Mouse (Mus musculus) ES-CJ7 (cell line): ENCODE data around the gene Unk.

Experiments
- DNase-seq: peaks from one replicate; pipeline ENCODE4 v3.0.0; 2011; ENCODE audit warnings: low read depth, low spot score

Gene Unk

DNA sequence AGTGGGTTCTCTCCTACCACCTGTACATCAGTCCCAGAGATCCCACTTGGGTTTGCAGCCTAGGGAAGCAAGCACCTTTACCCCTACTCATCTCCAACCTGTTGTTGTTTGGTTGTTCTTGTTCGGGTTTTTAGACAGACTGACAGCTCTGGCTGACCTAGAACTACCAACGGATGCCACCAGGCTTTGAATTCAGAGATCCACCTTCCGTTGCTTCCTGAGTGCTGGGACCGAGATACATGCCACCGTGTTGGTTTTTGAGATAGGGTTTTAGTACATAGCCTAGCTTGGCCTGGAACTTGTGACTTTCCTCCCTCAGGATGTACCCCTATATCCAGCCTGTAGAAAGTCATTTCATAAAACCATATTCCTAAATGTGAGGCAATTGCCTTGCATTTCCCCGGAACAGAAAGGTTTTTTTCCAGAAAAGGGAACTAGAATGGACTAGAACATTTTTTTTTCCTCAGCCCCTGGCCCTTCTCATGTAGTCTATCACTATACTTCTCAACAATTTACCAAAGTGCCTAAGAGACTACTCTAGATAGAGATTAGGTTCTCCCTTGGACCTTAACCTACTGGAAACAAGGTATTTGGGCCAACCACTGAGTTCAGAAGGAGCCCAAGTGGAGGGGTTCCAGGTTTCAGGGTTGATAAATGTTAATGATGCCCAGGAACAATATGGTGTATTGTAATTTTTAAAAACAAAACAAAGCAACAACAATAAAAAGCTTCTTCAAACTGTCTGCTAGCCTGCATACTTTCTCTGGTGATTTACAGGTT is 846 bp upstream of the Unk start:
- no peak for DNase-seq

DNA sequence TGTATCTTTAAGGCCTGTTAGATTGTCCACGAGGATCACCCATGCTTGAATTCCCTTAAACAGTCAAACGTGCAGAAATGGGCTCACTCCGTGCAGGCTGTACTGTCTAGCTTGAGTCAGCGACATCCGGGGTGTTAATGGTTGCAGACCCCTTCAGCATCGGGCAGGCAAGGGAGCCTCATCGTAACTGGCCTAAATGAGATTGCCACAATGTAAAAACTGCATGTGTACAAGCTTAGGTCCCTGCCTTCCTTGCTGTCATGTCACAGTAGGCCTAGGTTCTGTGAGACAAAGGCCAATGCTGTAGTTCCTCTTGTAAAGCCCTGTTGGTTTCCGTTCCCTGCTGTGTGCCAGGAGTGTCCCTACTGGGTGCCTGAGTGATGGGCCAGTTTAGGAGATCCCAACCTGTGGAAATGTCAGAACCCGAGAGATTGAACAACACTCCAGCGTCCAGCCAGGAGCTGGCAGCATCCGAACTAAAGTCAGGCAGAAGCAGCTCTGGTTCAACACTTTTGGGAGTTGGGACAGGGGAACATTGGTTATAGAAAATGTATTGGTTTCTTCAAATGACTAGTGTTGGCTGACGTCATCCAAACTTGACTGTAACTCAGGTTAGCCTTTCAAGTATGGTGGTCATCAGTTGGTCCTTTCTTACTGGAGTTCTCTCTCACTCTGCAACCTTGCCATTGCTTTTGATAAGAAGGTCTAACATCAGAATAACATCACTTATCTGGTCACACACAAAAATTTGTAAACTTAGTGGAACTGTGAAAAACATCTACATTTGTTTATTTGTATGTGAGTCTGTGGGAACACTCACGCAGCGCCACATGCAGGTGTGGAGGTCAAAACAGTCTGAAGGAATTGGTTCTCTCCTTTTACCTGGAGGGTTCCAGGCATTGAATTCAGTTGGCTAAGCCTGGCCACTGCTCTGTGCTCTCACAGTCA is 1.1 kb downstream of the Unk start:
- peak; percentile 58 for DNase-seq

DNA sequence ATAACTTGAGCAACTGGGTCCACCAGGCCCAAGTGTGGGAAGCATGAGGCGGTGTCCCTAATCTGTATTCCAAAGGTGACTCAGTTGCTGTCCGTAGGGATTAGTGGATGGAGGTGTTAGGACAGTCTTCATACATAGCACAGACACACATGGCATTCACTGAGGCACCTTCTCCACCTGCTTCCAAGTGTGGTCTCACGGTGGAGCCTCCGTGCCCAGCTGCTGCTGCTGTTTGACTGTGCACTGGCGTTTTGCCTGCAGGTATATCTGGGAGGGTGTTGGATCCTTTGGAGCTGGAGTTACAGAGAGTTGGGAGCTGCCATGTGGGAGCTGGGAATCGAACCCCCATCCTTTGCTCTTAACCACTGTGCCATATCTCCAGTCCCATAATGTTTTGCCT is 4.5 kb downstream of the Unk start:
- no peak for DNase-seq

DNA sequence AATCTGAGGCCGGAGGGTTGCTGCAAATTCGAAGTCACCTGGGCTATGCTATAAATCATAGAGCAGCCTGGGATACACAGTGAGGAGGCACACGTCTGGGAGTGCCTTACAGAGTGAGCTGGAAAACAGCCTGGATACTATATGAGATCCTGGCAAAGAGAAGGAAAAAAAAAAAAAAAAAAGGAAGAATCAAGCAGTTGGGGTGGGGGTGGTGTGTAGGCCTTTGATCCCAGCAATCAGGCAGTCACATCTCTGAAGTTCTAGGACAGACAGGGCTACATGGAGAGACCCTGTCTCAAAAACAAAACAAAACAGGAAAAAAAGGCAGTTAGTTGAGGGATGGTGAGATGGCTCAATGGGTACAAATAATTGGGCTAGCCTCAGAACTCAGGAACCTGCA is 6.5 kb downstream of the Unk start:
- no peak for DNase-seq

DNA sequence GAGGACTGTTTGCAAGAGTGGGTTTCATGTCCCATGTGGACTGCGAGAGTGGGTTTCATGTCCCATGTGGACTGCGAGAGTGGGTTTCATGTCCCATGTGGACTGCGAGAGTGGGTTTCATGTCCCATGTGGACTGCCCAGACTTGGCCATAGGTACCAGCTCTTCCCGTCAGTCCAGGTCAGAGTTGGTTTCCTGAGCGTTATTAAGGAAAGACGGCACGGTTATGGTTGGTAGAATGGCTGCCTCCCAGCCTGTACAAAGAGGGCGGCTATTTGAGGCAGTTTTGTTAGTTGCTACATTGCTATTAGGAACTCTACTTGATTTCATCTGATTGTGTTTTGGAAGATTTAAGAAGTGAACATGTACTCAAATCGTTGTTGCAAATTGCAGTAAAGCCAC is 7.7 kb downstream of the Unk start:
- DNase-seq = no peak

DNA sequence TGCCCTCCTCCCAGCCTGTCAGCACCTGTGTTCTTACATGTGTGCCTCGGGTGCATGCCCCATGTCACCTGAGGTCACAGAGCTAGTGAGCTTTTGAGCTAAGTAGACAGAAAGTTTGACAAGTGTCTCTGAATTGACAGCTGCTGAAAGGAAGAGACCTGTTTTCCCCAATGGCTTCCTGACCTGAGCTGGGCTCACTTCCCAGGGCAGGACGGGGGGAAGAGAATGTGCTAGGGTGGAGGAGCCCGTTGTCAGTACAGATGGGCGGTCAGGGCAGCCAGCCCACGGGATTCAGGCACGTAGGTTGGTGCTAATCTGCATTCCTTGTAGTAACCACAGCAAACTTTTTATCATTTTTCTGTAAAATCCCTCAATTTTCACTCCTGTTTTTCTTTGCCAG is 10.5 kb downstream of the Unk start:
- no peak for DNase-seq

DNA sequence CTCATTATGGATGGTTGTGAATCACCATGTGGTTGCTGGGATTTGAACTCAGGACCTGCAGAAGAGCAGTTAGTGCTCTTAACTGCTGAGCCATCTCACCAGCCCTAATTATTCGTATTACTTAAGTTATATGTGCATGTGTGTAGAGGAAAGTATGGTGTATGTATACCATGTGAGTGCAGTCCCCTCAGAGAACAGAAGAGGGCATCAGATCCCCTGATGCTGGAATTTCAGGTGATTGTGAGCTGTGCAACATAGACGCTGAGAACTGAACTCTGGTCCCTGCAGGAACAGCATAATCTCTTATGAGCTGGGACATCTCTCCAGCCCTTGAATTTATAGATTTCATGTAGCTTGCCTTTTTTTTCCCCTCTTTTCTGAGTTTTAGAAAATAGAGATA is 11.7 kb downstream of the Unk start:
- peak; percentile 51 for DNase-seq

DNA sequence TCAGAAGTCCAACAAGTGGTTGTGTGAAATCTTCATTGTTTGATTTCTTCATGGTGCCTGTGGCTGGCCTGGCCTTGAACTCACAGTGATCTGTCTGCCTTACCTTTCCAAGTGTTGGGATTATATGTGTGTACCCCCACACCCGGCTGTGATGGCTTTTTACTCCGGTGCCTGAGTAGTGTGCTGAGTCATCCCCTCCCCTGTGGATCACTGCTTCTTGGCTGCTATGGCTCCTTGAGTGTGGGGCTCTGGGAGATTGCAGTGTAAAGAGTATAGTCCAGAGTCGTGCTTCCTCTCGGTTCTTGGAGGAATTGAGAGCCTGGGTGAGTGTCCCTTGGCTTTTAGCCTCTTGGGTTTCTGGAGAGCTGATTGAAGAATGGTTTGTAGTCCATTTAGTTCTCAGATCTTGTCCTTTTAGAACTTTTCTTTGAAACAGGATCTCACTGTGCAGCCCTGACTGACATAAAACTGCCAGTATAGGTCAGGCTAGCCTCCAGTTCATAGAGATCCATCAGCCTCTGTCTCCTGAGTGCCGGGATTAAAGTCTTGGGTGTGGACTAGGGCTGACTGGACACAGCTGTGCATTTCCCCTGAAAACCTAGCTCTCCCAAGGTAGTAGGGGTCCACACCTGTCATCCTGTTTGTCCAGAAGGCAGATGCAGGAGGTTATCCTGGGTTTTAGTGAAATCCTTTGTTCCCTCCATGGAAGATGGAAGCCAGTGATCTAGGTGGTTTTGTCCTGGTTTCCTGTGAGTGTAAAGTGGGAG is 12.4 kb downstream of the Unk start:
- no peak for DNase-seq

DNA sequence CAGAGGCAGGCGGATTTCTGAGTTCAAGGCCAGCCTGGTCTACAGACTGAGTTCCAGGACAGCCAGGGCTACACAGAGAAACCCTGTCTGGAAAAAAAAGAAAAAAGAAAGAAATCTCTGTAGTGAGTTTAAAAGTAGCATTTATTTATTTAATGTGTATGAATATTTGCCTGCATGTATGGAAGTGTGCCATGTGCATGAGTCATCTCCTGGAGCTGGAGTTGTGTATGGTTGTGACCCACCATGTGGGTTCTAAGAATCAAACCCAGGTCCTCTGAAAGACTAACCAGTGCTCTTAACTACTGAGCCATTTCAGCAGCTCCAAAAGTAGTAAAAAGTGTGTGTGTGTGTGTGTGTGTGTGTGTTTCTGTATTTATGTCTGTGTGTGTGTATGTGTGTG is 13.2 kb downstream of the Unk start:
- DNase-seq = no peak

DNA sequence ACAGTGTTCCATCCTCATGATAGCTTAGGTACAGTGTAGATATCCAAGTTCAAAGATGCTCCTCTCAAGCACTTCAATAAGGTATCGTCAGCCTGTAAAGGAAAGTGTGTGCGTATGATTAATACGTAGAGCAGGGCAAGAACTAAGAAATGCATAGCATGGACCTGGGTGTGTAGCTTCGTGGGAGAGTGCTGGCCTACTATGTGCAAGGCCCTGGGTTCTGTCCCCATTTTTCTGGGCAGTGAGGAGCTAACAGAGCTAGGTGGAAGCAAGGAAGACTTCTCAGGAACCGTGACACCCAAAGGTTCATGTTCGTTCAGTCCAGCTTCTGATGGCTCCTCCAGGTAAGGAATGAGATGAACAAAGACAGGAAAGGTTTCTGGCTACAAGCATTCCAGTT is 15.1 kb downstream of the Unk start:
- DNase-seq = no peak

DNA sequence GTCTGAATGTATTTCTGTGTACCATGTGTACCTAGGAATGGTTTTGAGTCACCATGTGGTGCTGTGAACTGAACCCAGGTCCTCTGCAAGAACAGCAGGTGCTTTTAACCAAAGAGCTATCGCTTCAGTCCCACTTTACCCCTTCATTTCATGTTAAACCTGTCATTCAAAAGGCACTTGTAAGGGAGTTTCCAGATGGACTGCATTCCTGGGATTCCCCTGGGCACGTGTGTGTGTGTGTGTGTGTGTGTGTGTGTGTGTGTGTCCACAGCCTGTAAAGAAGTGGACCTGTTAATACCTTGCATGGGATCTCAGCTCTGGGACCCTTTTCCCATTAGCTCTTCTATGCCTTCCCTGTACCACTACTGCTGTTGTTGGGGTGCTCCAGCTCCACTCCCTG is 19.5 kb downstream of the Unk start:
- no peak for DNase-seq

DNA sequence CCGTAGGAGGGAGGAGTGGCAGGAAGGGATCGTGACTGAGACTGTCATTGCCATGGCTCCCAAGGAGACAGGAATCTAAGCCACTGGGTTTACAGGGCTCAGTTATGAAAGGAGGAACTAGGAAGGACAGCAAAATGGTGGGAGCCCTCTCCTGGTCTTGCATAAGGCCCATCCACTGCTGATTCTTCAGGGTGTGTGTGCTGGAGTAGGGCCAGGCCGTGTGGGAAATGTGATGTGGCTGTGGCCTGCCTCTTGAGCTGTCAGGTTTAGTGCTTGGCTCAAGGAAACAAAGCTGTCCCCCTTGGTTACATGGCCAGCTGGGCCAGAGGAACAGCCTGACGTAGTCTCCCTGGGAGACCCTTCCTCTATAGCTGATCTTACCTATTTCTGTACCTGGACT is 20.1 kb downstream of the Unk start:
- DNase-seq = no peak

DNA sequence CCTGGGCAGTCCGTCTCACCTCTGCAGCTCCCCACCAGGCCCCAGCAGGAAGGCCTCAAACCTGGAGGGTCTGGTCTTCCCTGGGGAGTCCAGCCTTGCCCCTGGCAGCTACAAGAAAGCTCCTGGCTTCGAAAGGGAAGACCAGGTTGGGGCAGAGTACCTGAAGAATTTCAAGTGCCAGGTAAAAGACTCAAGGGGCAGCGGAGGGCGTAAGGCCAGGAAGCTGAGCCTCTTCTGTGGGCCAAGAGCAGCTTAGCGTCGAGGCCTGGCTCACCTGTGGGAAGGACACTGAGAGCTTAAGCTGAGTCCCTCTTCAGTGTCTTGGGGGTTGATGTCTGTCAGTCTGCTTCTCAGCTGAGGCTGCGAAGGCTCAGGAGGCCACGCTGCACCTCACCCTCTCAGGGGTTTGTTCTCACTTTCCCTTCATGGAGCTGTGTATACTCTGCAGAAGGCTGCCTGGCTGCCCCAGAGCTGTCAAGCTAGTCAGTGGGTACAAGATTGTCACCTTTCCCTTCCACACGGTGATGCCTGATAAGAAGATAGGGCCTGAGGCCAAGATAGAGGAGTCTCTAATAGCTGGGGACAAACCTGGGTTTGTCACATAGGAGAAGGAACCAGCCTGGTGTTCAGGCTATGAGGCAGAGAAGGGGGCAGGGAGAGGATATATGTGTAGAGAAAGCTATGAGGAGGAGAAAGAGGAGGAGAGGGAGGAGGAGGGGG is 23.5 kb downstream of the Unk start:
- DNase-seq = no peak

DNA sequence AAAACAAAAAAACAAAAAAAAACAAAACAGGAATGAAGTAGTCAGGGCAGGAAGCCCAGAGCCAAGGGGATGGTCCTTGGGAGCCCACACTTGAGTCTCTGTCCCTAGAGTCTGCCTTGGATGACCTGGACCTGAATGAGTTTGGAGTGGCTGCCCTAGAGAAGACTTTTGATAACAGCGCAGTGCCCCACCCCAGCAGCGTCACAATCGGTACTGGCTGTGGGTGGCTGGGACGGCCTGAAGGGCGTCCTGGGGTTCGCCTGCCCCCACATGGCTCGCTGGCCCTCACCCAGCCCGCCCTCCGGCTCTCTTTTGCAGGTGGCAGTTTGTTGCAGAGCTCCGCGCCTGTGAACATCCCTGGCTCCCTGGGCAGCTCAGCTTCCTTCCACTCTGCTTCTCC is 25.8 kb downstream of the Unk start:
- no peak for DNase-seq

DNA sequence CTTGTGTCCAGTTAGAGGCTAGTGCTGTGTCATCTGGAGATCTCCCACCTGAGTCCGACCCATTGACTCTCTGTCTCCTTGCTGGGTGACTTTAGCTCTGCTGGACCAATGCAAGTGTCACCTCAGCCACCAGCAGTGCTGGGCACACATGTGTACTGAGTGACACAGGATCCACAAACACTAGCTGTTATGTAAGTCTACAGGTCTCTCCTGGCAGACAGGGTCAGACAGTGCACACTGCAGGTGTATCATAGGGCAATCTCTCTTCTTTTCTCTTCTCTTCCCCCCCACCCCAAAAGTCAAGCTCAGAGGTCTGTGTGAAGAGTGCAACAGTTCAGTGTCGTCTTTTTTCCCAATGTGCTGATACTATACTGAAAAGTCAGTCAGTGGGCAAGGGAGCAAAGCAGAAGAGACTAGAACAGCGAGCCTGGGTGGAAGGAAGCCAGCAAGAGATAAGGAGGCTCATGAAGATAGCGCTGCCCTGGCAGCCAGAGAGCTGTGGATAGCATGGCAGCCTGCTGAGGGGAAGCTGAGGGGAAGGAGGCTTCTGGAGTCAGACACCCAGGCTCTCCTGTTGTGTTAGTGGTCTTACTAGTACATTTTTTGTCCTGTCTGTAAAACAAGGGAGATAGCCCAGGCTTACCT is 27.2 kb downstream of the Unk start:
- DNase-seq = no peak

DNA sequence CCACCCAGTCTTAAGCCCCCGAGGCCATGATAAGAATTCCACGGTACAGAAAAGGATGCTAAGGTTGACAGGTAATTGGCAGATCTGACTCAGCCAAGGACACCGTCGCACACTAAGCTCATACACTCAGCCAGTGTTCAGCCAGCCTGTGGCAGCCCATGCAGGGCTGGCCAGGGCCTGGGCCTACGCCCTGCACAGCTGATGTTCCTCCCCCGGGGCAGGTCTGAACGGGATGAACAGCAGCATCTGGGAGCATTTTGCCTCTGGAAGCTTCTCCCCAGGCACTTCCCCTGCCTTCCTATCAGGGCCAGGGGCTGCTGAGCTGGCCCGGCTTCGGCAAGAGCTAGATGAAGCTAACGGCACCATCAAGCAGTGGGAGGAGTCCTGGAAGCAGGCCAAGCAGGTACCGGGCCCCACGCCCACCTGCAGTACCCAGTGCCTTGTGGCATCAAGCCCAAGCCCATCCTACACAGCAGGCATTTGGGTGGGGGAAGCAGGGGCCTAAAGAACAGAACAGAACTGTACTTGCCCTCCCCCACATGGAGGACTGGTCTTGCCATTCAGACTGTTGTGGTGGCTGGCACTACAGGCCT is 28.0 kb downstream of the Unk start:
- DNase-seq = no peak

DNA sequence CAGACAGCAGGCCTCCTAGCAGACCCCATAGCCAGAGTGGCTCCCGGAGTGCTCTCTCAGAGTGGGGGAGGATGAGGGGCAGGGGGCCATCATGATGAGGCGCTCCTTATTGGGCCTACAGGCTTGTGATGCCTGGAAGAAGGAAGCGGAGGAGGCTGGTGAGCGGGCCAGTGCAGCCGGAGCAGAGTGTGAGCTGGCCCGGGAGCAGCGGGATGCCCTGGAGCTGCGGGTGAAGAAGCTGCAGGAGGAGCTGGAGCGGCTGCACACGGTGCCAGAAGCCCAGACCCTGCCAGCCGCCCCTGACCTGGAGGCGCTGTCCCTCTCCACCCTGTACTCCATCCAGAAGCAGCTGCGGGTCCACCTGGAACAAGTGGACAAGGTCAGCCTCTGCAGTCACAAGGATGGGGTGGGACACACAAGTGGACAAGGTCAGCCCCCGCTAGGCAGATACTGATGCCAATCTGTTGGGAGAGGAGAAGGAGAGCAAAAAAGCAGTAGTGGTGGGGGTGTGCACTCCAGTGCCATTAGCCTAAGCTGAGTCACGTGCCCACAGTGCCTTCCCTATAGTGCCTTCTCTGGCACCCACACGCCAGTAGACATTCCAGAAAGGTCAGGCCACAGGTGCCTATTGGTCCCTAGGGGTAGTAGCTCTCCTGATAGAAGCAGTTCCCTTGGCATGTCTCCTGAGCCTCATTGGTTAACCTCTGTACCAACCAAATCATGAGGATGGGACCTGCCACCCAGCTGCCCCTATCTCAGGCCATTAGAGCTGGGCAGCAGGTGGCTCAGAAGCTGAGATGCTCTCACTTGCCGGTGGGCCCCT is 29.0 kb downstream of the Unk start:
- no peak for DNase-seq

DNA sequence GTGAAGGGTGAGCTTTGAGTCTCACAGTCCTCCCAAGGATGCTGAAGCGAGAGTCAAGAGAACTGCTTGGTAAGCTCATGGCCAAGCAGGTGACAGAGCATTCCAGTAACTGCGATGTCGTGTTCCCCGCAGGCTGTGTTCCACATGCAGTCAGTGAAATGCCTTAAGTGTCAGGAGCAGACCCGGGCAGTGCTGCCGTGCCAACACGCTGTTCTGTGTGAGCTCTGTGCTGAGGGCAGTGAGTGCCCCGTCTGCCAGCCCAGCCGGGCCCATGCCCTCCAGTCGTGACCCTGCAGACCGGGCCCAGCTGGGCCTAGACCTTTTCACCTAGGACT is 29.5 kb downstream of the Unk start:
- no peak for DNase-seq

DNA sequence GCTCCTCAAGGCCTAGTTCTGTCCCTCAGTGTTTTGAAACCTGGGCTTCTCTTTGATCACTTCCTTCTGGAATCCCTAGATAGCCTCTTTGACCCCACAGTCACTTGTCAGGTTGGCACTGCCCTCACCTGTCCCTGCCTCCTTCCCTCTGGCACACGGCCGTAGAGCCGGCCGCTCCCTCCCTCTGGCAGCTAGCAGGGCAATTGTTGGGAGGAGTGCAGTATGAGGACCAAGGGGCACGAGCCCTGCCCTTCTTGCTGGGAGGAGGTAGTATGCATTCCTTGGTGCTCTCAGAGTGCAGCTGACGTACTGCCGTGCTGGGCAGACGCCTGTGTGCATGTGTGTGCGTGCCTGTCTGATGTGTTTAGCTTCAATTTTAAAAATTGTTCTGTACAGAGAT is 30.5 kb downstream of the Unk start:
- DNase-seq = no peak
